Mouse (Mus musculus): ENCODE data around the gene Supt5. TPM values are rescaled to one million over a fixed set of nuclear protein-coding genes. Genes with fewer than 3 reads are reported as not detected.

The Supt5 gene
- polyA plus RNA-seq, 1 experiment from 2014 or later = 104 TPM

DNA sequence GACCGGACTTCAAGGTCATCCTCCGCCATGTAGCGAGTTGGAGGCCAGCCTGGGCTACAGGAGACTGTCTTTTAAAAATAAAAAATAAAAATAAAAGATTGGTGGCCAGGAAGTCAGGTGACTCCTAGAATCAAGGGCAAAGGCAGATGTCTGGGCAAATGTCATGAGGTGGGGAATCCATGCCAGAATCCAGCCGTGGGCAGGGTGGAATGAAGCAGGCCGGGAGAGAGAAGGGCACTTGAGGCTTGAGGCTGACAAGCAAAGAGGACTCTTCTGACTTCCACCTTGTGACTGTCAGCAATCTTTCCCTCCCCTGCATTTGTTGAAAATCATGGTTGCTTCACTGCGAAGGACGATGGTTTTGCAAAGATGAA lies 60.3 kb downstream of the Supt5 start:
- Histone ChIP-seq H3K27ac (no peak overlapping the region), H3K27me3 (no peaks in the 10 kb centered on the region), H3K4me2 (peak overlapping the region; percentile 93), H3K9ac (peak overlapping the region; percentile 91), H3K9me3 (replicated peaks) (no peaks in the 10 kb centered on the region), H3K4me1 (peaks cover 13% of the 10 kb centered on the region), H3K36me3 (no peaks in the 10 kb centered on the region), H3K4me3 (replicated peaks) (peak overlapping the region; percentile 81)
- WGBS = 82% methylated on average over 7 of the region's 7 CpGs
- ATAC-seq (replicated peaks; ENCODE audit: low FRiP score) = peak; percentile 2; the same call in 1 of the 2 replicates

DNA sequence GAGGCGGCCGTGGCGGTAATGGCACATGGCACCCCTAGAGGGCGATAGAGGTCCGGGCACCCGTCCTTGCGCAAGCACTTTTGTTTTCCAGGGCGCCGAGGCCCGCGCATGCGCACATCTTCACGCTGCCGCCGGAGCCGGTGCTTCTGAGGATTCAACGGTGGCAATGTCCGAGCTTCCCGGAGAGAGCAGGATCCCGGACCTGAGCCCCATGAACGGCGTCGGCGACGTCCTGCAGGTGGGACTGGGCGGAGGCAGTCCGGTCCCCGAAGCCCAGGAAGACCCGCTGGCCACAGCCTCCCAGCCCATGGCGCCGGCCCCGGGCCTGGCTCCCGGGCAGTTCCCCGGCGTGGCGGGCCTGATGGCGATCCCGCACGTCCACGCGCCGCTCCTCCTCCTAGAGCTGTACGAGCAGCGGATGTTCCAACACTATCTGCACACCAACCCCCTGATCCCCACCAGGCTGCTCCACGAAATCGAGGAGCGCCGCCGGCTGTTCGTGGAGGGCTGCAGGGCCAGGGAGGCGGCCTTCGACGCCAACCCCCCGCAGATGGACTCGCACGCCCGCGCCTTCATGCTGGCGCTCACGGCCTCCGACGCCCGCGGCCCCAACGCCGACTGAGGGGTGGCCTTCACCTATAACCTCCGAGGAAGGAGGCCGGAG lies 60.8 kb downstream of the Supt5 start, which contains the start of gene Eid2b:
Gene Eid2b, plus strand, starts transcription at position 125 of the 664 bp plus-strand sequence.
- Histone ChIP-seq H3K4me1 (peaks cover 13% of the 10 kb centered on the region), H3K4me3 (replicated peaks) (peak within 1 kb of the TSS; percentile 81), H3K27ac (peak within 1 kb of the TSS; percentile 76), H3K4me2 (peak within 1 kb of the TSS; percentile 93), H3K9me3 (replicated peaks) (no peaks in the 10 kb centered on the region), H3K36me3 (peaks cover 5% of the 10 kb centered on the region), H3K27me3 (no peaks in the 10 kb centered on the region), H3K9ac (peak within 1 kb of the TSS; percentile 91)
- ATAC-seq (replicated peaks; ENCODE audit: low FRiP score) = peak; percentile 80
- WGBS = 3% methylated on average over 68 of the region's 68 CpGs

DNA sequence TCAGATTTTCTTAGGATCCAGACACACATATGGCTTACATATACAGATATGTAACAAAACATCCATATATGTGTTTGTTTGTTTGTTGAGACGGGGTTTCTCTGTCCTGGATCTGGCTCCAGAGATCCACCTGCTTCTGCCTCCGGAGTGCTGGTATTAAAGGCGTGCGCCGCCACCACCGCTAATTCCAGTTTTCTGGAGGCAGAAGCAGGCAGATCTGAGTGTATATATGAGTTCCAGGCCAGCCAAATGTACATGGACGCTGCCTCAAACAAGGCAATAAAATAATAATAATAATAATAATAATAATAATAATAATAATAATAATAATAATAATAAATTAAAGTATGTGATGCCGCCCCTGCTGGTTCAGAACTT lies 61.3 kb downstream of the Supt5 start:
- Histone ChIP-seq H3K9me3 (replicated peaks) (no peaks in the 10 kb centered on the region), H3K9ac (no peak overlapping the region), H3K4me3 (replicated peaks) (no peak overlapping the region), H3K4me2 (no peak overlapping the region), H3K27ac (no peak overlapping the region), H3K36me3 (peaks cover 10% of the 10 kb centered on the region), H3K27me3 (no peaks in the 10 kb centered on the region), H3K4me1 (peaks cover 13% of the 10 kb centered on the region)
- WGBS = 57% methylated on average over 8 of the region's 8 CpGs
- no peak; the same call in 1 of the 2 replicates for ATAC-seq (replicated peaks; ENCODE audit: low FRiP score)

DNA sequence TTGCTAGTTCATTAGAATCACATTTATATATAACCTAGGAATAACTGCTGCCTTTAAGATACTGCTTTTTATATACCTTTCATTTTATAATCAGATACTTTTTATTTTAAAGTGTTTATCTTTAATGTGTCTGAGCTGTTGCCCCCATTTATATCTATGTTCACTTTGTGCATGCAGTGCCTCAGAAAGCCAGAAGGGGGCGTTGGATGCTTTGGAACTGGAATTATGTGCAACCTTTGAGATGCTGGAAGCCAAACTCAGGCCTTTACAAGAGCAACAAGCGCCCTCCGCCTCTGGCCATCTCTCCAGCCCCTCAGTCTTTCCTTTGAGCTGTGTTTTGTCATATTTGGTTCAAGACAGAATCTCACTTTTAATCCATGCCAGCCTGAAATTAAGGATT lies 66.8 kb downstream of the Supt5 start:
- Histone ChIP-seq H3K4me3 (replicated peaks) (no peak overlapping the region), H3K27ac (no peak overlapping the region), H3K27me3 (no peaks in the 10 kb centered on the region), H3K4me1 (peaks cover 11% of the 10 kb centered on the region), H3K4me2 (no peak overlapping the region), H3K9ac (no peak overlapping the region), H3K36me3 (peaks cover 34% of the 10 kb centered on the region), H3K9me3 (replicated peaks) (no peaks in the 10 kb centered on the region)
- ATAC-seq (replicated peaks; ENCODE audit: low FRiP score) = no peak
- 69% methylated on average over 3 of the region's 3 CpGs for WGBS

DNA sequence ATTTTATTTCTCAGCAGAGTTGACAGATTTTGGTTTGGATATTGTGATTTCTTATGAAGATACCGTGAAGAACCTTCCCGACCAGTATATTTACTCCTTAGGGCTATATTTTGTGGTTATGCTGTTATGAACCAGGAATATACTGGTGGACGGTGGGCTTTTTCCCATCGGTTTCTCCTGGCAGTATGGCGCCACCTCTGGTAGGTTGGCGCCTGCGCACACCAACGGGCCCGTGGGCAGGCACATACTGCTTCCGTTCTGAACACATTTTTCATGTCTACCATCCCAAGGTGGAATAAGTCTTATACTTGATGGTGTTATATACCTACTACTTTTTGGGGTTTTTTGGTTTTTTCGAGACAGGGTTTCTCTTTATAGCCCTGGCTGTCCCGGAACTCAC lies 69.2 kb downstream of the Supt5 start:
- H3K27ac ChIP-seq = no peak overlapping the region
- H3K4me2 ChIP-seq = peak overlapping the region; percentile 71; the same call in 1 of the 2 replicates
- H3K9ac ChIP-seq = no peak overlapping the region
- ATAC-seq (replicated peaks; ENCODE audit: low FRiP score) = no peak
- no peaks in the 10 kb centered on the region for H3K9me3 ChIP-seq (replicated peaks)
- peaks cover 11% of the 10 kb centered on the region for H3K4me1 ChIP-seq
- WGBS = 91% methylated on average over 12 of the region's 12 CpGs
- no peak overlapping the region for H3K4me3 ChIP-seq (replicated peaks)
- peaks cover 34% of the 10 kb centered on the region for H3K36me3 ChIP-seq
- H3K27me3 ChIP-seq = no peaks in the 10 kb centered on the region

DNA sequence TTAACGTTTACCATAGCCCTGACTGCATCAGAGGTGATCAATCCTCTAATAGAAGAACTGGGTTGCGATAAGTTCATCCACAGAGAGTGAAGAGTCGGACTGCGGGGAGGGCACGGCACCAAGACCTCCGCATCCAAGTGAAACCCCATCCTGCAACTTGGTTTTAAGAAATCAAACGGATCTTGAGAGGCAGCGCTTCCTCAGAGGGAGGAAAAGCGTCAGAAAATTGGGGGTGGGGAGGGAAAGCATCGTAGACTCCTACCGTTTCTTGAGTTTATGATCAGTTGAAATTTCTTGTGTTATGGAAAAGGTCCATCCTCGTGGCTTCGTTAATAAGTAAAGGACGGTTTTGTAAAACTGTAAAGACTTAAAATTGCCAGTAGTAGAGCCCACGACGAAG lies 70.0 kb downstream of the Supt5 start:
- Histone ChIP-seq H3K4me1 (peaks cover 11% of the 10 kb centered on the region), H3K9ac (peak overlapping the region; percentile 97), H3K27me3 (no peaks in the 10 kb centered on the region), H3K4me3 (replicated peaks) (peak overlapping the region; percentile 89), H3K9me3 (replicated peaks) (no peaks in the 10 kb centered on the region), H3K27ac (peak overlapping the region; percentile 88), H3K36me3 (peaks cover 34% of the 10 kb centered on the region), H3K4me2 (peak overlapping the region; percentile 71)
- ATAC-seq (replicated peaks; ENCODE audit: low FRiP score) = no peak
- 23% methylated on average over 16 of the region's 16 CpGs for WGBS

DNA sequence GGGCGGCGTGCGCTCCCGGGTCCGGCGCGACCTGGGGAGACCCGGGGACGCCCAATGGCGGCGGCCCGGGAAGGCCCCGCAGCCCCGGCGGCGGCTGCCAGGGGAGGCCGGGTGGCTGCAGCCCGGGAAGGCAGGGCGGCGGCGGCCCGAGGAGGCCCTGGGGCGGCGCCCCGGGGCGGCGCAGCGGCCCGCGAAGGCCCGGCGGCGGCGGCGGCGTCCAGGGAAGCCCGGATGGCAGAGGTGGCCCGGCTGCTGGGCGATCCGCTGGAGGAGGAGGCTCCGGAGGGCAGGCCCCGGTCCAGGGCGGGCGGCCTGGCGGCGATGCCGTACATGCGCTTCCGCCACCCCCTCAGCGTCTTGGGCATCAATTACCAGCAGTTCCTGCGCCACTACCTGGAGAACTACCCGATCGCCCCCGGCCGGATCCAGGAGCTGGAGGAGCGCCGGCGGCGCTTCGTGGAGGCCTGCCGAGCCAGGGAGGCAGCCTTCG lies 70.5 kb downstream of the Supt5 start:
- H3K4me1 ChIP-seq = peaks cover 11% of the 10 kb centered on the region
- H3K27me3 ChIP-seq = no peaks in the 10 kb centered on the region
- H3K9me3 ChIP-seq (replicated peaks) = no peaks in the 10 kb centered on the region
- peak overlapping the region; percentile 89 for H3K4me3 ChIP-seq (replicated peaks)
- under 1% methylated on average over 48 of the region's 62 CpGs for WGBS
- peak; percentile 82 for ATAC-seq (replicated peaks; ENCODE audit: low FRiP score)
- H3K36me3 ChIP-seq = peaks cover 32% of the 10 kb centered on the region
- H3K27ac ChIP-seq = peak overlapping the region; percentile 88
- peak overlapping the region; percentile 97 for H3K9ac ChIP-seq
- peak overlapping the region; percentile 71 for H3K4me2 ChIP-seq

DNA sequence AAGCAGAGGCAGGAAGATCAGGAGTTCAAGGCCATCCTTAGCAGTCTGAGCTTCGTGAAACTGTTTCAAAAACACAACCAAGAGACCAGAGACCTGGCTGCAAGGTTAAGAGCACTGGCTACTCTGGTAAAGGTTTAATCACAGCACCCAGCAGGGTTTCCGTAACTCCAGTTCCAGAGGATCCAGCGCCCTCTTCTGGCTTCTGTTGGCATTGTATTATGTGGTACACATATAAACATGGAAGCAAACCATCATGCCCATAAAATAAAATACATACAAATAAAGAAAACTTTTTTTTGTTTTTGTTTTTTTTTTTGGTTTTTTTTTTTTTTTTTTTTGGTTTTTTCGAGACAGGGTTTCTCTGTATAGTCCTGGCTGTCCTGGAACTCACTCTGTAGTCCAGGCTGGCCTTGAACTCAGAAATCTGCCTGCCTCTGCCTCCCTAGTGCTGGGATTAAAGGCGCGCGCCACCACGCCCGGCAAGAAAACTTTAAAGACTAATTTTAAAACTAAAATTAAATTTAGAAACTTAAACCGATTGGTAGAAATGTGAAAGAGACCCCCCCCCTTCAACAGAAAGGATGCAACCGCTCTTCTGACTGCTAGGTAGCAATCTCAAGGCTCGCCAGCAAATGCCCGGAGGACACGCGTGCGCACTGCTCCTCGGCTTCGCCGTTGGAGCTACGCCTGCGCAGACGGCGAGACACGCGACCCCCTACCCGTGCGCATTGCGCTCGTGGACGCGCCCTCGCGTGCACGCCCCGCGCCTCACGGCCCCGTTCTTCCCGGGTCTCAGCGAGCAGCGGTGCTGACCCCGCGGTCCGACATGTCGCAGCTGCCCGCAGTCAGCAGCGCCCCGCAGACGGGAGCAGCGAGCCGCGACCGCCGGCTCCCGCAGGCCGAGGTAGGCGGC lies 71.2 kb downstream of the Supt5 start, which contains the start of gene Eid2:
Gene Eid2, plus strand, starts transcription at position 753 of the 913 bp plus-strand sequence.
- ATAC-seq (replicated peaks; ENCODE audit: low FRiP score) = peak; percentile 94
- H3K27me3 ChIP-seq = no peaks in the 10 kb centered on the region
- H3K9ac ChIP-seq = peak within 1 kb of the TSS; percentile 97
- H3K27ac ChIP-seq = peak within 1 kb of the TSS; percentile 88
- no peaks in the 10 kb centered on the region for H3K9me3 ChIP-seq (replicated peaks)
- H3K4me1 ChIP-seq = peaks cover 11% of the 10 kb centered on the region
- peak within 1 kb of the TSS; percentile 71 for H3K4me2 ChIP-seq
- H3K4me3 ChIP-seq (replicated peaks) = peak within 1 kb of the TSS; percentile 89
- H3K36me3 ChIP-seq = peaks cover 25% of the 10 kb centered on the region
- WGBS = 7% methylated on average over 57 of the region's 57 CpGs

DNA sequence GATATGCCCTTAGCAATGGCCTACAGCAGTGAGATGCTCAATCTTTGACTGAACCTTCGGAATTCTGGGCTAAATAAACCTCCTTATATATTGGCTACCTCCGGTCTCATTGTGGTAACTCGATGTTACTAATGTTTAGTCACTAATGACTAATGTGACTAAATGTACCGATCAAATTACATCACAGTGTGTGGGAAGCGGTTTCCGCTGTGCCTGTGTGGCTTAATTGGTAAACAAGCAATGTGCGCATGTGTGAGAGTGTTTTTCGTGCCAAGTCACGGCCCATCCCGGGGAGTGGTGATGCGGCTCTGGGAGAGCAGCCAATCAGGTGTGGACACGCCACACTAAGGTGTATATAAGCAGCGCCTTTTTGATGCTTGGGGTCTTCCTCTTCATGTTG lies 73.2 kb downstream of the Supt5 start:
- Histone ChIP-seq H3K27me3 (no peaks in the 10 kb centered on the region), H3K4me3 (replicated peaks) (no peak overlapping the region), H3K27ac (no peak overlapping the region), H3K9ac (no peak overlapping the region), H3K9me3 (replicated peaks) (no peaks in the 10 kb centered on the region), H3K4me1 (peaks cover 11% of the 10 kb centered on the region), H3K4me2 (no peak overlapping the region), H3K36me3 (peaks cover 9% of the 10 kb centered on the region)
- 86% methylated on average over 13 of the region's 13 CpGs for WGBS
- no peak for ATAC-seq (replicated peaks; ENCODE audit: low FRiP score)

Other genes with a start within 250 kb of the Supt5 start
- 0.03 TPM in 1 of 2 replicates, not detected in the other for gene 9530053A07Rik, start 209.3 kb downstream of the Supt5 start, polyA plus RNA-seq (2015; fragmentation: Nextera tagmentation; extraction: Ambion mirVana)
- gene Fbl, start 169.0 kb downstream of the Supt5 start, polyA plus RNA-seq (2015; fragmentation: Nextera tagmentation; extraction: Ambion mirVana) = 147 and 154 TPM in 2 replicates
- gene Dyrk1b, start 159.3 kb downstream of the Supt5 start, polyA plus RNA-seq (2015; fragmentation: Nextera tagmentation; extraction: Ambion mirVana) = 14.3 and 15.7 TPM in 2 replicates
- gene Eid2, start 70.9 kb downstream of the Supt5 start, polyA plus RNA-seq (2015; fragmentation: Nextera tagmentation; extraction: Ambion mirVana) = 1.8 and 2.1 TPM in 2 replicates
- 11.4 and 11.6 TPM in 2 replicates for gene Eid2b, start 61.0 kb downstream of the Supt5 start, polyA plus RNA-seq (2015; fragmentation: Nextera tagmentation; extraction: Ambion mirVana)
- 0.42 and 0.57 TPM in 2 replicates for gene Selenov, start 47.6 kb downstream of the Supt5 start, polyA plus RNA-seq (2015; fragmentation: Nextera tagmentation; extraction: Ambion mirVana)
- gene Dll3, start 36.5 kb downstream of the Supt5 start, polyA plus RNA-seq (2015; fragmentation: Nextera tagmentation; extraction: Ambion mirVana) = 0.52 and 0.63 TPM in 2 replicates
- 154 and 160 TPM in 2 replicates for gene Timm50, start 26.7 kb downstream of the Supt5 start, polyA plus RNA-seq (2015; fragmentation: Nextera tagmentation; extraction: Ambion mirVana)
- 995 and 1,159 TPM in 2 replicates for gene Rps16, start 11.9 kb upstream of the Supt5 start, polyA plus RNA-seq (2015; fragmentation: Nextera tagmentation; extraction: Ambion mirVana)
- gene Plekhg2, start 33.9 kb upstream of the Supt5 start, polyA plus RNA-seq (2015; fragmentation: Nextera tagmentation; extraction: Ambion mirVana) = 69.9 and 84.6 TPM in 2 replicates
- 16.2 TPM in 2 replicates for gene Zfp36, start 41.5 kb upstream of the Supt5 start, polyA plus RNA-seq (2015; fragmentation: Nextera tagmentation; extraction: Ambion mirVana)
- 52.6 and 57.7 TPM in 2 replicates for gene Med29, start 54.0 kb upstream of the Supt5 start, polyA plus RNA-seq (2015; fragmentation: Nextera tagmentation; extraction: Ambion mirVana)
- 86.8 and 100 TPM in 2 replicates for gene Paf1, start 54.2 kb upstream of the Supt5 start, polyA plus RNA-seq (2015; fragmentation: Nextera tagmentation; extraction: Ambion mirVana)
- gene Gmfg, start 98.7 kb upstream of the Supt5 start, polyA plus RNA-seq (2015; fragmentation: Nextera tagmentation; extraction: Ambion mirVana) = 16.4 and 17.3 TPM in 2 replicates
- 2.6 and 2.8 TPM in 2 replicates for gene Lrfn1, start 113.2 kb upstream of the Supt5 start, polyA plus RNA-seq (2015; fragmentation: Nextera tagmentation; extraction: Ambion mirVana)
- not detected in 2 replicates for gene Ifnl2, start 171.7 kb upstream of the Supt5 start, polyA plus RNA-seq (2015; fragmentation: Nextera tagmentation; extraction: Ambion mirVana)
- gene Ifnl3, start 184.1 kb upstream of the Supt5 start, polyA plus RNA-seq (2015; fragmentation: Nextera tagmentation; extraction: Ambion mirVana) = not detected in 2 replicates
- not detected in 2 replicates for gene Sycn, start 202.1 kb upstream of the Supt5 start, polyA plus RNA-seq (2015; fragmentation: Nextera tagmentation; extraction: Ambion mirVana)
- gene Nccrp1, start 208.5 kb upstream of the Supt5 start, polyA plus RNA-seq (2015; fragmentation: Nextera tagmentation; extraction: Ambion mirVana) = 0.14 TPM in 1 of 2 replicates, not detected in the other